Mouse (Mus musculus): Measurements from ENCODE around the gene Grap.

Gene Grap

DNA sequence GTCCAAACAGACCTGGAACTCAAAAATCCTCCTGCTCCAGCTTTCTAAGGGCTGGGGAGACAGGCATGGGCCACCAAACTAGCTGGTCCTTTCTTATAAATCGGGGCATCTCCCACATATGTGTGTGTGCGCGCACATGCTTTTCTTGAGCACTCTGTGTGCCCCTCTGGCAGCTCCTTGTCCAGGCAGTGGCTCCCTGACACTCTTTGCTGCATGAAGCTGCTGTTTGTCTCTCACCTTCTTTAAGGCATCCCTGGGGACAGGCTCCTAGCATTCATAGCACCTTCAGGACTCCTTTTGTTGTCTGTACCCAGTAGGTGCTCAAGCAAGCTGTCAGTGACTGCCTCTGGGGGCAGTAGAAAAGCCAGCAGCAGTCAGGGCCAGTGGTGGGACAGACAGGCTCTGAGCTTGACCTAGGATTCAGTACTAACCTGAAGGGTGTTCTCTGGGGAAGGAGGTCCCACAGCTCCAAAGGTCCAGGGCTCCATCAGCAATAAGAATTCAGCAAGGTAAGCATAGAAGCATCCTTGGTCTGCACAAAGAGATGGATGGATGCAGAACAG is 5.4 kb downstream of the Grap start:
- DNase-seq (ENCODE audit: low spot score in 2 of 2) = no peak

DNA sequence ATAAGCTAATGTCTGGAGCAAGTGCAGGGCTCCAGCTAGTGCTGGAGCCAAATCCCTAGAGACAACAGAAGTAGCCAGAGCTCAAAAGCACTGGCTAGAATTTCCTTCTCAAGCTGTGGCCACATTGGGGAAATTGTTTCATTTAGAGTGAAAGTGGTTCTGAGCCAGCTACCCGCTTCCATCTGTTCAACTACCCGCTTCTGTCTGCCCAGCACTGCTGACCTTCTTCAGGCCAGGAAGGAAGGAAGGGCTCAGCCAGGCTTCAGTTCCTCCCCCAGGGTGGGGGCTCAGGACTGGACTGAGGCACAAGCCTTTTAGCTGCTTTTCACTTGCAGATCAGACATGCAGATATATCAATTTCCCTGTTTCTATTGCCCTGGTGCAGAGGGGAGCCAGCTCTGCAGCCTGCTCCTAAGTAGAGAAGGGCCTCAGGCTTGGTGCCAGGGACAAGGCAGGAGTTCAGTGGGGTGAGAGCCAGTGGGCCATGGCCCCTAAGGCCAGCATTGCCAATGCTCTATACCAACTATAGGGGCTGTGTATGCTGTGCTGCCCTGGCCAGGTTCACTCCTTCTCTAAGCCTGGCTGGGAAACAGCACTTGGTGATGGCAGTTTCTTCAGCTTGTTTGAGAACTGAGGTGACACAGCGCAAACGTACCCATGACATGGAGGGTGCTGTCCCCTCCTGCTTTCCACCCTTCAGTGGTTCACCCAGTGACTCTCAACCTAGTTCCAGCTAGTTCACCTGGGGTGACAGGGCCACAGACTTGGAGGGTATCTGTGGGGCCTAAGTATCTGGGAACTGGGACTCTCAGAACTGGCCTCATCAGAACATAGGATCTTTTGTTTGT is 6.2 kb downstream of the Grap start:
- no peak for DNase-seq (ENCODE audit: low spot score in 2 of 2)

DNA sequence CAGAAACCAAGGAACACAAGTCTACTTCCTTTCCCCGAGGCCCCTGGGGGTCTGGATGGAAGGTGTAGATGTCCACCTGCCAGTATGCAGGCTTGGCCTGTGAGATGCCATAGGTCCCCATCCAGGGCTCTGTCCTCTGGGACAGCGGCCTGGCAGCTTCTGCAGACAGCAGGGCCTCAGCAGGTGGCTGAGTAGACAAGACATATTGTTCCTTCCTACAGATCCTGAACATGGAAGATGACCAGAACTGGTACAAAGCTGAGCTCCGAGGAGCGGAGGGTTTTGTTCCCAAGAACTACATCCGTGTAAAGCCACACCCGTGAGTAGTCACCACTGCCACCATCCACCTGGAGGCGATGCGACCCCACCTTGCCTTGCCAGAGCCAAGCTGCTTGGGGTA is 6.9 kb downstream of the Grap start:
- no peak for DNase-seq (ENCODE audit: low spot score in 2 of 2)

DNA sequence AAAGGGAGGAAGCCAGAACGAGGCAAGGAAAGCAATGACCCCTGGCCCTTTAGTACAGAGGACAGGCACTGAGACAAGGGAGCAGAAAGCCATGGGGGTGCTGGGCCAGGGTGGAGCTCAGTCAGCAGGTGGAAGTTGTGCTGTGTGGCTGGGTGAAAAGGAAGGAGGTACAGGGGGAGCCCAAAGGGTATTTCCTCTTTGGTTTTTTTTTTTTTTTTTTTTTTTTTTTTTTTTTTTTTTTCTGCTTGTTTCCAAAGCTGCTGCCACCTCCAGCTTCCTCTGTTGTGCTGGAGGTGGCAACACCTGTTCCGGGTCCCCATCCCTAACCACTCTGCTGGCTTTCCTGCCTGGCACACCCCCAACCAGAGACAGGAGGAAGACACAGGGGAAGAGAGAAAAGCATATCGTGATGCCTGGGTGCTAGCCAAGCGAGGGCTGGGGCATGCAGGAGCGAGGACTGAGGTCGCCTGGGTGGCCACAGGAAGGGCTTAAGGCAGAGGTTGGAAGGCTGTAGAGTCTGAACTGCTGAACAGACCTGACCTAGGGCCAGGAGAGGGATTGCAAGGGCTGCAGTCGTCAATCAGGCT is 7.8 kb downstream of the Grap start:
- peak in 1 of 2 experiments; percentile 50 for DNase-seq (ENCODE audit: low spot score in 2 of 2)

DNA sequence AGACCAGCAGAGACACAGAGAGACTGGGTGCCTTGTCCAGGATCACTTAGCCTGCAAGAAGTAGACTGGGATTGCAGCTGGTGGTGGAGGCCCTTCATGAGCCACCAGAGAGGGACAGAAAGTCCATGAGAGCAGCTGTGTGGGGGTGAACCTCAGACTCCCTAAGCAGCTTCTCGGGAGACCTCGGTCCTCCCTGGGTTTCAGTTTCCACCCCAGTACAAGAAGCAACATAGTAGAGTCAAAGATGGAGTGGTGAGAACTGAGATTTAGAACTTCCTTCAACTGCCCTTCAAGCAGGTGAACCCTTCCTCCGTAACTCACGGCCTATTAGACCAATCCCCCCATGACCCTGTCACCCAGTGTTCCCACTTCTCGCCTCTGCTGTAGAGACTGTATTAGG is 9.1 kb downstream of the Grap start:
- no peak for DNase-seq (ENCODE audit: low spot score in 2 of 2)

DNA sequence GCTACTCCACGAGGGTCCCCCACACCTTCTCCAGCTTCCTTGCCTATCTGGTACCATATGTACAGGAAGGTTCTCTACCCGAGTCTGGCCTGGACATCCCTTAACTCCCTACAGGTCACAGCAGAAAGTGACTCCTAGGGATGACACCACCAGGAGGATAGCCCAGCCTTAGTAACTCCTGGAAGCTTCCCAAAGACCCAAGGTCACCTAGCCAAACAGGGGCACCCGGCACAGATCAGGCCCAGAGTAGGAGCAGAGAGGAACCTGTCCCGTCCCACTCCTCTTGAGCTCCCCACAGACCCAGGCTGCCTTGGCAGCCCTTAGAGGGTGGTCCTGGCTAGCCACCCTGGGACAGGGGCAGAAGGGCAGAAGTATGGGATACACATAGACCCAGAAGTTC is 12.3 kb downstream of the Grap start:
- DNase-seq (ENCODE audit: low spot score in 2 of 2) = no peak

DNA sequence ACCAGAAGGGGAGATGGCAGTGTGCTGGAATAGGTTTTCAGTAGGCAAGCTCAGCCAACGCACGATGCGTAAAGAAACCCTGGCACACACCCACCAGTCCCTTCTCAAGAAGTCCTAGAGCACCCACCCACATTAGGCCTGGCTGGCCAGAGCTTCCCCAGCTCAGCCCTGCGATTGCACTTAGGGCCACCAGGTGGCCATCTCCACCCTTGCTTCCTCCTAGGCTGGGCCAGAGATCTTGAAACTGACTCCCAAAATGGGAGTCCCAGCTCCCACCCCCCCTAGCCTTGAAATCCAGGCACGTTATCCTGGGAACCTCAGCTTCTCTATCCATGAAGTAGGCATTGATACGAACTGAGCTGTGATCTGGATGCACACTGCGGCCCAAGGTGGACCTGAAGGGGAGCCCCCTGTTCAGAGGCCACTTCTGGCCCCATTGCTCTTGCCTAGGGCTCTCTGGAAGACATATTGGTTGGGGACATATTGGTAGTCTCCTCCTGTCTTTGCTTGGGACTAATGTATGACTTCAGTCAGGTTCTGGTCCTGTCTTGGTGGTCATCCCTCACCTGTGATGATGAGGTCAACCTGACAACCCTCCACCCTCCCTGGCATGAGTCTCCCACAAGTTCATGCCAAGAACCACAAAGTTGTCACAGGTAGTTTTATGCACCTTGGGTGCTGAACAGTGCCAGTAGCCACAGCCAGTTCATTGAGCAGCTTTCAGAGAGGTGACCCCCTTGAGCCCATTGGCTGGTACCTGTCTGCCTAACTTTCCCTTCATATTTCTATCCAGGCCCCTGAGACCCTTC is 13.1 kb downstream of the Grap start:
- no peak for DNase-seq (ENCODE audit: low spot score in 2 of 2)

DNA sequence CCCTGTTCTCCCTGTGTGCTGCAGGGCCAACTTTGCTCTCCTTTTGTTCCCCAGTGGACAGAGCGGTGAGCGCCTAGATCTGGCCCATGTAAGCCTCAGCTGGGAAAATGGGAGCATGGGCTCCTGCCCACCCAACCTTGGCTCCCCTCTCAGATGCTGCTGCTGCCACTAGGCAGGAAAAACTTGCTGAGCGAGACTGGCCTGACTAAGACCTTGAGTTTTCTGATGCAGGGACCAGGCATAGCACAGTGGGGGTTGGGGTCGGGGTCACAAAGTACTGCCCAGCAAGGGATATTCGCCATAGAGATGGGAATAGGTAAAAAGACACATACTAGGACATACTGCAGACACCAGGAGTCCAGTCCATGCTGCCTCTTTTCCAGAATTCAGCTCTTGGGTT is 14.2 kb downstream of the Grap start:
- DNase-seq (ENCODE audit: low spot score in 2 of 2) = no peak

DNA sequence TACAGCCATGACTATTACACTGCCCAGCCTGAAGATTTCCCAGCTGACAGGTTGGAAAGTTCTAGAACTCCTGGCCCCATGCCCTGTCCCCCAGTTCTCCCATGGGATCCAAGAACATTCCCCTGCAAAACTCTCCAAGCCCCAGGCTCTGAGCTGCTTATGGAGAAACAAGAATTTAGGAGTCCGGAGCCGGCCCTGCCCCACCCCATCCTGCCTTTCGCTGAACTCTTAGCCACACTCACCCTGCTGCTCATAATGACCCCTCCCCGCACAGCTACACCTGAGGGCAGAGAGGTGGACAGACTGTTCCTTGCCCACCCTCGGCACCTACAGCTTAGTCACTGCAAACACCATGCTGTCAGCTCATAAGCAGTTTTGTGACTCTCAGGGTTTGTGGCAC is 14.7 kb downstream of the Grap start:
- DNase-seq (ENCODE audit: low spot score in 2 of 2) = no peak

DNA sequence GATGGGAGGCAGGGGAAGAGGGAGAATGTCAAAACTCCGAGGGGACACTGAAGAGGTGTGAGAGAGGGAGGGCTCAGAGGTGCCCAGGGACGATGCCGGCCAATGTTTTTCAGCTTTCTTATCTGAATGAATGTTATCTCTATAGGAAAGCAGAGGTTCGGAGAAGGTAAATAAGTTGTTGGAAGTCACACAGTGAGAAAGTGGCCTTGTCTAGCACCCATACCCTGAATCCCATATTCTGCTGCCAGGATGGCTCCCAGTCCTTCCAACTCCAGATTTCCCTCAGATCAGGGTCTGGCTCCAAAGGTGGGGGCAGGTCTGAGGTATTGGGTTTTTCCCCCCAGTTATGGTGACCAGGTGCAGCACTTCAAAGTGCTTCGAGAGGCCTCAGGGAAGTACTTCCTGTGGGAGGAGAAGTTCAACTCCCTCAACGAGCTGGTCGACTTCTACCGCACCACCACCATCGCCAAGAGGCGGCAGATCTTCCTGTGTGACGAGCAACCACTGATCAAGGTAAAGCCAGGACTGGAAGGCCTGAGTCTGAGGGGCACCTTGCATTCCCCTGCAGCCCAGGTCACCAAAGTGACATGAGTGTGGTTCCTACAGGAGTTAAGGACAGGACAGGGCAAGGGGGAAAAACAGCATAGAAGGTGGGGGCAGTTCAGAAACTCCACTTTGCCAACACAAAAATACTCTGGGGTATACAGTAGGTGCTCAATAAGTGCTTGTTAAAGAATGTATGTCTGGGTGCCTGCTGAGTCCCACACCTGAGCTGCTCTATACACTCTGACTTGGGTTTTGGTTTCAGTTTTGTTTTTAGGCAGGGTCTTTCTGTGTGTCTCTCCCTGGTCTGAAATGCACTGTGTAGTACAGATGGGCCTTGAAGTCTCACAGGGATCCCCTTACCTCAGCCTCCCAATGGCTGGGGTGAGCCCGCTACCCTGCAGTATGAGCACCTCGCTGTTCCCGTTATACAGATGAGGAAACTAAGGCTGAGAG is 16.7 kb downstream of the Grap start:
- peak; percentile 45 to 50 for DNase-seq (ENCODE audit: low spot score in 2 of 2)

DNA sequence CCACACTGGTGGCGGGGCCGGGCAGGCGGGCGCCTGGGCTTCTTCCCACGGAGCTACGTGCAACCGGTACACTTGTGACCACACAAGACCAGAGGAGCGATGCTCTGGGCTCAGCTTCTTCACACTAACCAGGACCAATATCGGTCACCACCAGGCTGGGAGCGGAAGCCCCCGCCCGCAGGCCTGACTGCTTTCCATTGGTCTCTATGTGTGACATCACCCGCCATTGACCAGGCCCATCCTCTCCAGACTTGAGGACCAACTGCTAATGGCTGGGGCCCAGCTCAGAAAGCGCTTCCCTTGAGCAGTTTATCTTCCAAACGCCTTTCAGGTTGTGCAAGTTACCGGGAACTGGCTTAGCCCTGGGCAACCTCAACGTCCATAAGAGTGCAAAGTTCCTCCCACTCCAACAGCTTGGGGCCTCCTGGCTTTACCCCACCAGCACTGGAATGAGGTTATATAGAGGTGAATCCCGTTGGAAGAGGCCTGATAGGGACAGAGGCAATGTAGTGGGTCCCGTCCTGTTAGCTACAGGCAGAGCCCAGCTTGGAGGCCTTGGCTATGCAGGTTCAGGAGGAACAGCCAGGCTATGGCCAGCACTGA is 18.8 kb downstream of the Grap start:
- DNase-seq (ENCODE audit: low spot score in 2 of 2) = no peak

DNA sequence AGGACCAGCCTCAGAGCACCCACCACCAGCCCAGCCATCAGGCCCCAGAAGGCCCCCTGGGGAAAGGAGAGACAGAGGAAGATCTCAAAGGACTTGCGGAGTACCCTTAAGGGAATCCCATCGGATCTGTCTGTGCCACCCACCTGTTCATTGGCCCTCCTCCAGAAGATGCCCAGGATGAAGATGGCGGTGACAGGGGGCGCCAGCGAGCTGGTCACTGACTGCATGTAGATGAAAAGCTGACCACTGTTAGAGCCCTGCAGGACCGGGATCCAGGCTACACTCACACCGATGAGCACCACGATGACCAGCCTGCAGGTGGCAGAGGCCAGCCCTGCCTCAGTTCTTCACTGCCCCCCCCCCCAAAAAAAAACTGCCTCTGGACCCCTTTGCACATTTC is 20.6 kb downstream of the Grap start:
- no peak for DNase-seq (ENCODE audit: low spot score in 2 of 2)

DNA sequence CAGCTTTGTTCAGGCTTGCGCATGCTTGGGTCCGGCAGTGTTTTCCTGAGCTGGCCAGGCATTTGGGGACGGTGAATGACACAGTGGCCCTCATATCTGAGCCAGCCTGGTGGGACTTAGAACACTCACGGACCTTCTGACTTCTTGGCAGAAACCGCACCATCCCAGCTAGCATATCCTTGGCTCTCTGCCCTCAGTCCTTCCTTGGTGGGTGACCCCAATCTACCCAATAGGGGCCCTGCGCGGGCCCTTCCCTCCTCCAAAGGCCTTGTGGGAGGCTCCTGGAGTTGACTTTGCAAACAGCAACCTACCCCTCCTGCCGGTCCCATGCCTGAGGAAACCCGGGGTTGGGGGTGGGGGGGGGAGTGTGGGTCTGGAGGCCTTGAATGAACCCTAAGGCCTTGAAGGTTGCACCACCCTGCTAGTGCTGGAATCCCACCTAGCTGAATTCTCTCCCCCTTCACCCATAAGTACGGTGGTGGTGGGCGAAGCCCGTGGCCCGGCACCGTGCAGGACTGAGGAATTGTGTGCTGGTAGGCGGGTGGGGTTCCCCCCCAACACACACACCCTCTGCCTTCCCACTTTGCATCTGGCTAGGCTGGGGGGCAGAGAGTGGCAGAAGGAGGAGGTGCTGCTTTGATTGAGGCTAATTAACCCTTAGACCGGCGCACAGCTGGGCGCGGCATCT is 21.2 kb downstream of the Grap start:
- DNase-seq (ENCODE audit: low spot score in 2 of 2) = no peak

DNA sequence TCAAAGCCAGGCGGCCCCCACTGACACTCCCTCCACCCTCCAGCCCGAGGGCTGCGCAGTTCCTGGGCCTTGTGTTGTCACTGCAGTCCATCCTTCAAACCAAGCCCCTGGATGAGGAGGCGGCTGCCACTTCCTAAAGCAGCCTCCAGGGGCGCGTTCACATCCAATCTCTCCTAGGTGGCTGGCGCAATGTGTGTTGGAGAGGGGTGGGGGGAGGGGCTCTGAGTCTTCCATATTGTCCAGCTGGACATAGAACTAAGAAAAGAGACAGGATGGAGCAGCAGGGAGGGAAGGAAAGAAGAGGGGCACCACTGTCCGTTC is 21.7 kb downstream of the Grap start:
- no peak for DNase-seq (ENCODE audit: low spot score in 2 of 2)

DNA sequence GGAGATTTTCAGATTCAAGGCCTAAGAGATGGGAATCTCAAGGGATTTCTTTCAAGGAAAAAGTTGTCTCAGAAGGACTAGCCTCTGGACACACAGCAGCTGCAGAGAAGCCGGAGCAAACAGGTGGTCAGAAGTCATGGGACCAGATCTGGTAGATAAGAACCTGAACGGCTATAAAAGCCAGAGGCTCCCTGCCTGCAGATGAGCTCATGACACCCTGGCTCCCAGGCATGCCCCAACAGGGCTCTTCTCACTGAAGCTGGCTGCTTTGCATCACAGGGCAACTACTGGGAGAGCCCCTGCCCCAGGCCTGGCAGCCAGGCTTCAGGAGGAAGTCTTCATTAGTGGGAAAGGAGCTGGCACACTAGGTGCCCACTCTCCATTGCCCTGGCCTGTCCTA is 22.3 kb downstream of the Grap start:
- no peak for DNase-seq (ENCODE audit: low spot score in 2 of 2)

DNA sequence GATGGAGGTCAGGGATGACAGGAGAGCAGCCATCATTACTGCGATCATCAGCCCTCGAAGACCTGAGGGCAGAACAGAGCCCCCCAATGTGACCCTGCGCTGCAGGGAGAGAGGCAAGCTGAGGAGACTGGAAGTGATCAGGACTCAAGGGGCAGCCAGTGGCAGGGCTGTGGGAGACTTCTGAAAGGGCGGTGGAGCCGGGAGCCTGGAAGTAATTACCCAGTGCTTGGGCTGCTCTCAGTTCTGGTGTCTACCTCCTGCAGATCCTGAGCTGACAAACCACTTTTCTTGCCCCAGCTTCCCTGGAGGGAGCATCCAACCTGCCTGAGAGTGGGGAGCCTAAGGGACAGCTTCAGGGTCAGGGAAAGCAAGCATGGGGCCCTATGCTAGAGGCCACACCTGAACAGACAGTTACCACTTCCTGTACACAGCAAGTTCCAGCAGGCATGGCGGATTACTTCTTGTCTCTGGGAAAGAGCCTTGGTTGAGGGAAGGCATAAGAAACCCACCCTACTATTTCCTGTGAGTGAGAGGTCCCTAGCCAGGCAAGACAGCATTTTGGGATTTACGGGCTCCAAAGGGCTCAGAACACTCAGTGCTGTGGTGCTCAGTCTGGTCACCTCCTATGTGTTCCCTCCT is 23.3 kb downstream of the Grap start:
- DNase-seq (ENCODE audit: low spot score in 2 of 2) = no peak

DNA sequence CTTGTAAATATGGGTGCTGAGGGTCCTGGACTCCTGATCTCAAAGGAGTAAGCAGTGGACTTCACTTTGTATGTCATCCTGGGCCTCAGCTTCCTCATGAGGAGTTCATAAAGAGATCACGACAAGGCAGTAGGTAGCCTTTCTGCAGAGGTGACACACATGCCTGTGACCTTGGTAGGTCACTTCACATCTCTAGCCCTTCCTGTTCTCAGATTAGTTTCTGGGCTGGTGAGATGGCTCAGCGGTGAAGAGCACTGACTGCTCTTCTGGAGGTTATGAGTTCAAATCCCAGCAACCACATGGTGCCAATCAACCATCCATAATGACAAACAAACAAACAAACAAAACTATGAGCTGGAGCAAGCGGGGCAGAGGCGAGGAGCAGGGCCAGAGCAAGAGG is 24.6 kb downstream of the Grap start:
- no peak for DNase-seq (ENCODE audit: low spot score in 2 of 2)

DNA sequence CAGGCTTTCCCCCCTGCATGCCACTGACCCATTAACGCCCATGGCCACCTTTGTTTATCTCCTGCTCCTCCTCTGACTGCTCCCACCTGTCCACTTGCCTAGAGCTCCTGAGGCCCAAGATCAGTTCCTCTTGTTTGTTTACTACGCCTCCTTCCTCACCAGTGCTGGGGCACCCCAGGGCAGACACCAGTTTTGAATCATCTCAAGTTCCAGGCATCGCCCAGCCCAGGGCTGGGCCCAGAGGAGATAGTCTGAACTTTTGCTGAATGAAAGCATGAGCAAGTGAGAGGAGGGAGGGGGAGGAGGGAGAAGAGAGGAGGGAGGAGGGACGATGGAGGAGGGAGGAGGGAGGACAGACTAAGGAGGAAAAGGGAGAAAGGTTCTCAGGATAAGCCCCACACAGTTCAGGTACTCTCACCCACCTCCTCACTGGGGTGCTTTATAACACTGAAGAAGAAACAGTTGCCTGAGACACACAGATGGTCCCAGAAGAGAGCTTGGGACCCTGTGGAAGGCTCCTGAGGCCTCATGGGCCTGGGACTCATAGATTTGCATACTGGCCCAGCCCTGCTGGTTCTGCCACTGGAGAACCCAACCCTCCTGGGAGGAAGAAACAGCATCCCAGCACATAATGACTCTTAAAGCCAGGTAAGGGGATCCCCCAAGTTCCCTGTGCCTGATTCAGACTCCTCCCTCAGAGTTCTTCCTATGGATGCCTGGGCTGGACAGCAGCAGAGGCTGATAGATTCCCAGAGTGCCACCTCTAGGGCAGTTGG is 26.2 kb downstream of the Grap start:
- no peak for DNase-seq (ENCODE audit: low spot score in 2 of 2)

Measured in thymus, postnatal 10 days (tissue).